8 mouse cellular contexts compared by ENCODE assay signal in the genomic region with DNA sequence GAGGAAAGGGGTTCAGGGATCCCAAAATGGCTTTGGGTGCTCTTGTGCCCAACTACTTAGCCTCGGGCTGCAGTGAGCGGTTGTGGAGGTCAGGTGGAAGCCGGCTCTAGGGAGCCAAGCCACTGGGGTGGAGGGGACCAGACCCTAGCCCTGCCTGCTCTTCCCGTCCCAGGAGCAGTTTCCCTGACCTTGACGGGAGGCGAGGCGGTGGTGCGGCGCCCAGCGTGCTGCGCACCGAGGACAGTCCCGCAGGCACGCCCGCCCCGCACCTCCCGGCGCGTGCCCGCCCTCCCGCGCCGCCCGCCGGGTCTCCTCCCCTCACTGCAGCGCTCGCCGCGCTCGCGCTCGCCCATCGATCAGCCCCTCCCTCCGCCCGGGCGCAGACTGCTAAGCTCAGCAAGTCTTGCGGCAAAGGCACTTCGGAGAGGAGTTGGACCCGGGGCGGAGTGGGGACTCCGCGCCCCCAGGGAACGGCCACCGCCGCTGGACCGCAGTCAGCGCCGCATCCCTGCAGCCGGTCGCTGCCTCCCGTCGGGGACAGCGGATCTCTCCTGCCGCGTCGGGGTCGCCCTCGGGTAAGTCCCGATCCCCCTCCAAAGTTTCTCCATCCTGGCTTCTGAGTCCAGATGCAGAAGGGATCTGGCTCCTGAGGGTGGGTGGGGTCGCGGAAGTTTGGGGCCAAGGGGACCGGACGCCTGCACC. TPM values are rescaled to one million over a fixed set of nuclear protein-coding genes. Genes with fewer than 3 reads are reported as not detected.
A peak's percentile ranks its signal among the peaks of the same experiment; 100 is the strongest.
DNase-seq lines count a peak whose midpoint lies in the region; ATAC-seq lines count a peak whose summit lies in the region.

A gene (plus strand): TSS at position 417 of the 702 bp plus-strand sequence.

- no peaks in the 10 kb centered on the region for H3K9me3 ChIP-seq in embryonic facial prominence, embryonic 11.5 days (replicated peaks; ENCODE audit: control insufficient read depth, low read length)
- H3K9me3 ChIP-seq in hindbrain, embryonic 11.5 days (ENCODE audit: control insufficient read depth, low read length): no peaks in the 10 kb centered on the region
- no peaks in the 10 kb centered on the region for H3K9me3 ChIP-seq in stomach, embryonic 15.5 days

- H3K27me3 ChIP-seq in embryonic facial prominence, embryonic 11.5 days (ENCODE audit: control insufficient read depth, insufficient read depth, low read length): peaks cover 49% of the 10 kb centered on the region
- peaks cover 47% of the 10 kb centered on the region for H3K27me3 ChIP-seq in hindbrain, embryonic 11.5 days (ENCODE audit: control insufficient read depth, insufficient read depth, low read length)
- peaks cover 40% of the 10 kb centered on the region for H3K27me3 ChIP-seq in stomach, embryonic 15.5 days (replicated peaks)

- intact Hi-C loops in left cerebral cortex, postnatal 14 days (cut with DNase I): loop anchor here (5.0 kb wide), 1 partner anchor 61 kb away; no protein-coding TSS in a partner anchor

- 0 out of 2 replicates have a peak, but pooled peaks have one; percentile 31 for ATAC-seq in embryonic facial prominence, embryonic 11.5 days (replicated peaks; ENCODE audit: insufficient number of reproducible peaks, low FRiP score, low TSS enrichment, low read depth)
- peak; percentile 63 for ATAC-seq in hindbrain, embryonic 11.5 days (ENCODE audit: low FRiP score)
- ATAC-seq in stomach, embryonic 15.5 days (ENCODE audit: insufficient read depth, low FRiP score, low read depth): peak; percentile 49; the same call in 1 of the 2 replicates

- 0% methylated on average over 43 of the region's 63 CpGs for WGBS in embryonic facial prominence, embryonic 11.5 days
- under 1% methylated on average over 31 of the region's 63 CpGs for WGBS in hindbrain, embryonic 11.5 days
- under 1% methylated on average over 59 of the region's 63 CpGs for WGBS in stomach, embryonic 15.5 days

- H3K36me3 ChIP-seq in embryonic facial prominence, embryonic 11.5 days (replicated peaks; ENCODE audit: control insufficient read depth, insufficient read depth, low read depth, low read length): no peaks in the 10 kb centered on the region
- no peaks in the 10 kb centered on the region for H3K36me3 ChIP-seq in hindbrain, embryonic 11.5 days (ENCODE audit: control insufficient read depth, insufficient read depth, low read length)
- no peaks in the 10 kb centered on the region for H3K36me3 ChIP-seq in stomach, embryonic 15.5 days

- DNase-seq in adrenal gland, adult 18-20 months (ENCODE audit: low spot score in 2 of 2): peak; percentile 31 to 36
- no peak for DNase-seq in adrenal gland, adult 8-10 months
- peak; percentile 53 for DNase-seq in adrenal gland, adult 2 months
- peak; percentile 67 for DNase-seq in embryonic facial prominence, embryonic 11.5 days (ENCODE audit: low spot score)
- DNase-seq in hindbrain, embryonic 11.5 days (ENCODE audit: low spot score): peak; percentile 70
- peak in 1 of 2 experiments; percentile 48 for DNase-seq in left cerebral cortex, postnatal 14 days (ENCODE audit: low spot score in 2 of 2)
- DNase-seq in lung, postnatal 4 days: peak; percentile 25 to 52

- H3K4me3 ChIP-seq in embryonic facial prominence, embryonic 11.5 days (ENCODE audit: low read depth, low read length): peak within 1 kb of the TSS; percentile 42
- peak within 1 kb of the TSS; percentile 44 for H3K4me3 ChIP-seq in hindbrain, embryonic 11.5 days (ENCODE audit: low read depth, low read length)
- H3K4me3 ChIP-seq in stomach, embryonic 15.5 days (replicated peaks): peak within 1 kb of the TSS; percentile 54

- H3K9ac ChIP-seq in embryonic facial prominence, embryonic 11.5 days (replicated peaks; ENCODE audit: low read length): peak within 1 kb of the TSS; percentile 39
- H3K9ac ChIP-seq in hindbrain, embryonic 11.5 days (ENCODE audit: low read depth, low read length): peak within 1 kb of the TSS; percentile 45
- H3K9ac ChIP-seq in stomach, embryonic 15.5 days: peak within 1 kb of the TSS; percentile 26; the same call in 1 of the 2 replicates

- H3K4me2 ChIP-seq in embryonic facial prominence, embryonic 11.5 days (ENCODE audit: low read depth, low read length): peak within 1 kb of the TSS; percentile 87
- peak within 1 kb of the TSS; percentile 87 for H3K4me2 ChIP-seq in hindbrain, embryonic 11.5 days (replicated peaks; ENCODE audit: low read depth, low read length)
- peak within 1 kb of the TSS; percentile 92 for H3K4me2 ChIP-seq in stomach, embryonic 15.5 days

- H3K27ac ChIP-seq in embryonic facial prominence, embryonic 11.5 days (replicated peaks; ENCODE audit: low read depth, low read length): no peak within 1 kb of the TSS
- no peak within 1 kb of the TSS for H3K27ac ChIP-seq in hindbrain, embryonic 11.5 days (ENCODE audit: low read depth, low read length)
- H3K27ac ChIP-seq in stomach, embryonic 15.5 days: no peak within 1 kb of the TSS

- peaks cover 11% of the 10 kb centered on the region for H3K4me1 ChIP-seq in embryonic facial prominence, embryonic 11.5 days (ENCODE audit: control insufficient read depth, insufficient read depth, low read length)
- H3K4me1 ChIP-seq in hindbrain, embryonic 11.5 days (replicated peaks; ENCODE audit: control insufficient read depth, insufficient read depth, low read length): peaks cover 7% of the 10 kb centered on the region
- H3K4me1 ChIP-seq in stomach, embryonic 15.5 days: peaks cover 15% of the 10 kb centered on the region

RNA-seq across cellular contexts. Expression of the gene that starts here (rescaled TPM):
- total RNA-seq in adrenal gland, adult 18-20 months (2021): under 1 TPM in 1 of 2 experiments, not detected in 1; 0.07 TPM
- under 1 TPM; 0.07 to 0.22 (median 0.11) TPM for total RNA-seq in adrenal gland, adult 8-10 months (2022)
- total RNA-seq in adrenal gland, adult 2 months (2021): under 1 TPM; 0.06 to 0.17 TPM
- polyA plus RNA-seq in adrenal gland, adult 2 months (2012; rRNA removed): 0.01 and 0.55 TPM in 2 replicates
- 0.80 and 3.2 TPM in 2 replicates for polyA plus RNA-seq in embryonic facial prominence, embryonic 11.5 days (2014; fragmentation: Nextera tagmentation; extraction: Ambion mirVana)
- polyA plus RNA-seq in hindbrain, embryonic 11.5 days (2014; fragmentation: Nextera tagmentation; extraction: Ambion mirVana): 3.0 and 4.1 TPM in 2 replicates
- total RNA-seq in left cerebral cortex, postnatal 14 days (2021): 10 to 100 TPM; 35.2 to 36.0 TPM
- 1.8 and 2.8 TPM in 2 replicates for polyA plus RNA-seq in stomach, embryonic 15.5 days (2015; fragmentation: Nextera tagmentation; extraction: Ambion mirVana)

Comparison
In these comparisons a context has a peak if more than half of its experiments do, and no peak if none do; other contexts are left out.
1. RNA of the gene that starts here (total RNA-seq): 35.2 to 36.0 TPM in left cerebral cortex, postnatal 14 days; 0.06 to 0.17 TPM in adrenal gland, adult 2 months, 0.07 to 0.22 TPM in adrenal gland, adult 8-10 months and 0.07 TPM in adrenal gland, adult 18-20 months; every median in the first group is over 10 times any median in the second.
2. Peak in DNase-seq in adrenal gland, adult 18-20 months; RNA of the gene not detected or under 1 TPM.
3. Peak in DNase-seq in adrenal gland, adult 2 months; RNA of the gene not detected or under 1 TPM.
4. Peak in every context shown above with its lines, with median percentiles within 50 percentile points of each other: ATAC-seq, H3K4me2 ChIP-seq, H3K4me3 ChIP-seq and H3K9ac ChIP-seq.